Mouse (Mus musculus): ENCODE measurements at regions not wholly inside any gene's neighbourhood (a gene's known extent, or its start where the extent isn't known, plus 50 kb on each side); places are given as distances from the start of the nearest gene placed in this dataset.

- in situ Hi-C loops (cut with MboI, MseI) = no loop called here
These were observed 96.2 kb downstream of the Gm26897 start for GRCm38 (mm10) chr5:111829891-111830290.

- in situ Hi-C loops (cut with MboI, MseI) = no loop called here
These were observed 102.3 kb downstream of the Gm26897 start for GRCm38 (mm10) chr5:111835737-111836667.

GRCm38 (mm10) chr5:111836668-111837234, 103.0 kb downstream of the Gm26897 start:
- in situ Hi-C loops (cut with MboI, MseI) = no loop called here

GRCm38 (mm10) chr5:111842461-111842860, 108.7 kb downstream of the Gm26897 start:
- in situ Hi-C loops (cut with MboI, MseI) = no loop called here

- in situ Hi-C loops (cut with MboI, MseI) = no loop called here
These were observed 110.0 kb downstream of the Gm26897 start for GRCm38 (mm10) chr5:111843622-111844239.

- in situ Hi-C loops (cut with MboI, MseI) = no loop called here
These were observed 110.8 kb downstream of the Gm26897 start for GRCm38 (mm10) chr5:111844528-111844927.

- in situ Hi-C loops (cut with MboI, MseI) = no loop called here
These were observed 115.2 kb downstream of the Gm26897 start for GRCm38 (mm10) chr5:111848917-111849316.

GRCm38 (mm10) chr5:111852682-111853081, 119.0 kb downstream of the Gm26897 start:
- in situ Hi-C loops (cut with MboI, MseI) = no loop called here

GRCm38 (mm10) chr5:111855366-111855765, 121.6 kb downstream of the Gm26897 start:
- in situ Hi-C loops (cut with MboI, MseI) = no loop called here

GRCm38 (mm10) chr5:111857200-111857599, 123.5 kb downstream of the Gm26897 start:
- in situ Hi-C loops (cut with MboI, MseI) = no loop called here

- in situ Hi-C loops (cut with MboI, MseI) = no loop called here
These were observed 126.7 kb downstream of the Gm26897 start for GRCm38 (mm10) chr5:111860436-111860835.

GRCm38 (mm10) chr5:111862331-111862730, 128.6 kb downstream of the Gm26897 start:
- in situ Hi-C loops (cut with MboI, MseI) = no loop called here

- in situ Hi-C loops (cut with MboI, MseI) = no loop called here
These were observed 130.2 kb downstream of the Gm26897 start for GRCm38 (mm10) chr5:111863922-111864321.

- in situ Hi-C loops (cut with MboI, MseI) = no loop called here
These were observed 130.9 kb downstream of the Gm26897 start for GRCm38 (mm10) chr5:111864606-111865005.

GRCm38 (mm10) chr5:111869011-111869410, 135.3 kb downstream of the Gm26897 start:
- in situ Hi-C loops (cut with MboI, MseI) = no loop called here

GRCm38 (mm10) chr5:111877165-111877793, 143.6 kb downstream of the Gm26897 start:
- in situ Hi-C loops (cut with MboI, MseI) = no loop called here

GRCm38 (mm10) chr5:111879044-111879443, 145.3 kb downstream of the Gm26897 start:
- in situ Hi-C loops (cut with MboI, MseI) = no loop called here

- in situ Hi-C loops (cut with MboI, MseI) = no loop called here
These were observed 146.5 kb downstream of the Gm26897 start for GRCm38 (mm10) chr5:111880268-111880667.

- in situ Hi-C loops (cut with MboI, MseI) = no loop called here
These were observed 147.8 kb downstream of the Gm26897 start for GRCm38 (mm10) chr5:111881517-111881916.

- in situ Hi-C loops (cut with MboI, MseI) = no loop called here
These were observed 153.6 kb downstream of the Gm26897 start for GRCm38 (mm10) chr5:111887281-111887680.

GRCm38 (mm10) chr5:111890800-111891199, 157.1 kb downstream of the Gm26897 start:
- in situ Hi-C loops (cut with MboI, MseI) = no loop called here

- in situ Hi-C loops (cut with MboI, MseI) = no loop called here
These were observed 157.6 kb downstream of the Gm26897 start for GRCm38 (mm10) chr5:111891261-111891693.

Data from T-helper 1 cell (primary cell).